Mouse (Mus musculus): ENCODE data around the gene Tmod3. TPM values are rescaled to one million over a fixed set of nuclear protein-coding genes. Genes with fewer than 3 reads are reported as not detected.
A peak's percentile ranks its signal among the peaks of the same experiment; 100 is the strongest.
"Not testable (repeated sequence)": the region's sequence is repeated elsewhere in the genome, so short reads cannot be mapped to it uniquely, and the experiment has no call there.

Gene Tmod3
- polyA plus RNA-seq, 1 experiment from 2014 or later: 73.8 TPM

- WGBS: 57% methylated on average over 4 of the region's 4 CpGs
- peak; percentile 53; the same call in 1 of the 2 replicates for ATAC-seq (ENCODE audit: low read depth)
- Histone ChIP-seq H3K9me3 (no peaks in the 10 kb centered on the region), H3K9ac (no peak overlapping the region), H3K4me1 (replicated peaks) (no peaks in the 10 kb centered on the region), H3K4me2 (no peak overlapping the region), H3K36me3 (peaks cover 6% of the 10 kb centered on the region; the same call in 1 of the 2 replicates), H3K27ac (replicated peaks) (no peak overlapping the region), H3K4me3 (no peak overlapping the region), H3K27me3 (no peaks in the 10 kb centered on the region)
Observed at GRCm38 (mm10) chr9:75521788-75522187, 37.7 kb downstream of the Tmod3 start.

- 96% methylated on average over 8 of the region's 8 CpGs for WGBS
- ATAC-seq (ENCODE audit: low read depth): no peak
Observed at GRCm38 (mm10) chr9:75520940-75521339, 38.5 kb downstream of the Tmod3 start.

GRCm38 (mm10) chr9:75517751-75518150, 41.7 kb downstream of the Tmod3 start:
- H3K4me1 ChIP-seq (replicated peaks): no peaks in the 10 kb centered on the region
- H3K9ac ChIP-seq: no peak overlapping the region
- 84% methylated on average over 3 of the region's 3 CpGs for WGBS
- no peak overlapping the region for H3K27ac ChIP-seq (replicated peaks)
- H3K27me3 ChIP-seq: no peaks in the 10 kb centered on the region
- H3K4me3 ChIP-seq: no peak overlapping the region
- H3K4me2 ChIP-seq: no peak overlapping the region
- H3K36me3 ChIP-seq: peaks cover 21% of the 10 kb centered on the region
- no peak for ATAC-seq (ENCODE audit: low read depth)
- no peaks in the 10 kb centered on the region for H3K9me3 ChIP-seq

More at GRCm38 (mm10) chr9:75520940-75521339, 38.5 kb downstream of the Tmod3 start:
- no peaks in the 10 kb centered on the region for H3K4me1 ChIP-seq (replicated peaks)
- H3K27me3 ChIP-seq: no peaks in the 10 kb centered on the region
- no peak overlapping the region for H3K4me2 ChIP-seq
- H3K4me3 ChIP-seq: no peak overlapping the region
- no peak overlapping the region for H3K27ac ChIP-seq (replicated peaks)
- H3K9ac ChIP-seq: no peak overlapping the region
- H3K9me3 ChIP-seq: no peaks in the 10 kb centered on the region
- peaks cover 6% of the 10 kb centered on the region; the same call in 1 of the 2 replicates for H3K36me3 ChIP-seq

GRCm38 (mm10) chr9:75515464-75516113, 43.9 kb downstream of the Tmod3 start:
- Histone ChIP-seq H3K4me3 (no peak overlapping the region), H3K36me3 (peaks cover 28% of the 10 kb centered on the region), H3K4me1 (replicated peaks) (peaks cover 4% of the 10 kb centered on the region; the same call in 1 of the 2 replicates), H3K27me3 (no peaks in the 10 kb centered on the region), H3K27ac (replicated peaks) (no peak overlapping the region), H3K4me2 (no peak overlapping the region), H3K9me3 (no peaks in the 10 kb centered on the region), H3K9ac (no peak overlapping the region)
- ATAC-seq (ENCODE audit: low read depth): peak; percentile 85
- 66% methylated on average over 12 of the region's 12 CpGs for WGBS

- H3K4me3 ChIP-seq: no peak overlapping the region
- no peak overlapping the region for H3K4me2 ChIP-seq
- H3K4me1 ChIP-seq (replicated peaks): peaks cover 4% of the 10 kb centered on the region; the same call in 1 of the 2 replicates
- H3K27me3 ChIP-seq: no peaks in the 10 kb centered on the region
- H3K36me3 ChIP-seq: peaks cover 57% of the 10 kb centered on the region
- H3K27ac ChIP-seq (replicated peaks): peak overlapping the region; percentile 63
- no peaks in the 10 kb centered on the region for H3K9me3 ChIP-seq
- peak; percentile 66 for ATAC-seq (ENCODE audit: low read depth)
- no peak overlapping the region for H3K9ac ChIP-seq
- WGBS: 77% methylated on average over 8 of the region's 8 CpGs
Observed at GRCm38 (mm10) chr9:75511236-75511939, 48.1 kb downstream of the Tmod3 start.

- WGBS: 94% methylated on average over 6 of the region's 6 CpGs
- H3K27ac ChIP-seq (replicated peaks): no peak overlapping the region
- peaks cover 75% of the 10 kb centered on the region for H3K36me3 ChIP-seq
- no peak overlapping the region for H3K4me3 ChIP-seq
- no peak for ATAC-seq (ENCODE audit: low read depth)
- H3K4me2 ChIP-seq: no peak overlapping the region
- no peak overlapping the region for H3K9ac ChIP-seq
- H3K27me3 ChIP-seq: no peaks in the 10 kb centered on the region
- H3K4me1 ChIP-seq (replicated peaks): no peaks in the 10 kb centered on the region
- H3K9me3 ChIP-seq: no peaks in the 10 kb centered on the region
Observed at GRCm38 (mm10) chr9:75504311-75504710, 55.1 kb downstream of the Tmod3 start.

- Histone ChIP-seq H3K4me2 (no peak overlapping the region), H3K36me3 (peaks cover 59% of the 10 kb centered on the region), H3K9ac (no peak overlapping the region), H3K9me3 (no peaks in the 10 kb centered on the region), H3K27me3 (no peaks in the 10 kb centered on the region), H3K4me1 (replicated peaks) (no peaks in the 10 kb centered on the region), H3K4me3 (no peak overlapping the region), H3K27ac (replicated peaks) (no peak overlapping the region)
- WGBS: 95% methylated on average over 7 of the region's 7 CpGs
- no peak for ATAC-seq (ENCODE audit: low read depth)
Observed at GRCm38 (mm10) chr9:75498571-75498970, 60.9 kb downstream of the Tmod3 start.

GRCm38 (mm10) chr9:75495945-75496344, 63.5 kb downstream of the Tmod3 start:
- H3K27me3 ChIP-seq: no peaks in the 10 kb centered on the region
- H3K27ac ChIP-seq (replicated peaks): no peak overlapping the region
- H3K4me1 ChIP-seq (replicated peaks): no peaks in the 10 kb centered on the region
- no peak overlapping the region for H3K9ac ChIP-seq
- 83% methylated on average over 10 of the region's 10 CpGs for WGBS
- ATAC-seq (ENCODE audit: low read depth): no peak
- H3K4me2 ChIP-seq: no peak overlapping the region
- no peaks in the 10 kb centered on the region for H3K9me3 ChIP-seq
- H3K4me3 ChIP-seq: no peak overlapping the region
- H3K36me3 ChIP-seq: peaks cover 37% of the 10 kb centered on the region

GRCm38 (mm10) chr9:75494407-75495005, 65.0 kb downstream of the Tmod3 start:
- 88% methylated on average over 9 of the region's 9 CpGs for WGBS
- Histone ChIP-seq H3K9ac (no peak overlapping the region), H3K4me2 (no peak overlapping the region), H3K4me1 (replicated peaks) (no peaks in the 10 kb centered on the region), H3K27me3 (no peaks in the 10 kb centered on the region), H3K9me3 (no peaks in the 10 kb centered on the region), H3K36me3 (peaks cover 29% of the 10 kb centered on the region), H3K27ac (replicated peaks) (no peak overlapping the region), H3K4me3 (no peak overlapping the region)
- no peak for ATAC-seq (ENCODE audit: low read depth)

GRCm38 (mm10) chr9:75488255-75488654, 71.2 kb downstream of the Tmod3 start:
- not testable (repeated sequence) for H3K9me3 ChIP-seq; H3K4me3 ChIP-seq; H3K27ac ChIP-seq (replicated peaks); H3K4me2 ChIP-seq; ATAC-seq (ENCODE audit: low read depth); H3K9ac ChIP-seq; H3K27me3 ChIP-seq; H3K4me1 ChIP-seq (replicated peaks); H3K36me3 ChIP-seq
- WGBS: 97% methylated on average over 7 of the region's 7 CpGs

GRCm38 (mm10) chr9:75485231-75485630, 74.2 kb downstream of the Tmod3 start:
- H3K27ac ChIP-seq (replicated peaks): no peak overlapping the region
- no peaks in the 10 kb centered on the region for H3K9me3 ChIP-seq
- H3K4me2 ChIP-seq: no peak overlapping the region
- 88% methylated on average over 6 of the region's 6 CpGs for WGBS
- H3K36me3 ChIP-seq: peaks cover 23% of the 10 kb centered on the region
- H3K4me3 ChIP-seq: no peak overlapping the region
- H3K9ac ChIP-seq: no peak overlapping the region
- H3K4me1 ChIP-seq (replicated peaks): no peaks in the 10 kb centered on the region
- no peak for ATAC-seq (ENCODE audit: low read depth)
- no peaks in the 10 kb centered on the region for H3K27me3 ChIP-seq

- H3K9ac ChIP-seq: no peak overlapping the region
- no peaks in the 10 kb centered on the region for H3K4me1 ChIP-seq (replicated peaks)
- no peaks in the 10 kb centered on the region for H3K27me3 ChIP-seq
- no peak overlapping the region for H3K4me3 ChIP-seq
- ATAC-seq (ENCODE audit: low read depth): no peak
- 91% methylated on average over 5 of the region's 5 CpGs for WGBS
- no peaks in the 10 kb centered on the region for H3K9me3 ChIP-seq
- no peak overlapping the region for H3K4me2 ChIP-seq
- no peak overlapping the region for H3K27ac ChIP-seq (replicated peaks)
- peaks cover 23% of the 10 kb centered on the region for H3K36me3 ChIP-seq
Observed at GRCm38 (mm10) chr9:75480536-75481075, 78.9 kb downstream of the Tmod3 start.

All from neural tube, embryonic 13.5 days (tissue).